Mouse (Mus musculus): ENCODE measurements around the gene Nudt8.

Gene Nudt8

DNA sequence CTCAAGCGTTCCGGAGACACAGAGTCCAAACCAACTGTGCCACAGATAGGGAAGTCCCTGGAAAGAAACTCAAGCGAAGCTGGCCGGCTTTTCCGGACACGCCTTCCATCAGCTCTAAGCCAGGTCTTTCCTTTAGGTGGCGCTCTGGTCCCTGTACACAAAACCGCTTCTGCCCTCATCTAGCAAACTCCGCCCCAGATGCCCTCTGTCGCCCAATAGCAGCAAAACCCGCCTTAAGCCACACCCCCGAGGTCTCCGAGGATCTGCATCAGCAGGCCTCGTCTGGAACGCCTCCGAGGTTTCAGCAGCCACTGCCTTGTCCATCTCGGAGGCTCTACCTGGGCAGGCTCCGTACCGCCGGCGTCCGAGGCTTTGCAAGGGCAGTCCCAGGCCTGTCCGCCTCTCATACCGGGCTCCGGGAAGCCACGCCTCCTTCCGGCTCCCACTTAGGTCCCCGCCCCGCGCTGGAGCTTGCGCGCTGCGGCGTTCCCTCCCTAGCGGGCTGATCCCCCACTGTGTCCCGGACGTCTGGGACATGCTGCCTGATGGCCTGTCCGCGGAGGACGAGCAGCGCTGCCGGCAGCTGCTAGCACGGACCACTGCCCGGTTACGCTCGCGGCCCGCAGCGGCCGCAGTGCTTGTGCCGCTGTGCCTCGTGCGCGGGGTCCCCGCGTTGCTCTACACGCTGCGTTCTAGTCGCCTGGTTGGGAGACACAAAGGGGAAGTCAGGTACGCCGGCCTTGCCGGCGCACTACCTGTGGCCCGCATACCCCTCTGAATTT, at the start of gene Nudt8, which contains the start of gene Gm49405:
Nudt8 (plus strand) TSS at position 462 of the 782 bp plus-strand sequence.
Gm49405 (plus strand) TSS at position 508 of the 782 bp plus-strand sequence.
- no peak for TF ChIP-seq GATA4 (IDR thresholded peaks at IDR 0.05; ENCODE audit: insufficient replicate concordance, low read length)

DNA sequence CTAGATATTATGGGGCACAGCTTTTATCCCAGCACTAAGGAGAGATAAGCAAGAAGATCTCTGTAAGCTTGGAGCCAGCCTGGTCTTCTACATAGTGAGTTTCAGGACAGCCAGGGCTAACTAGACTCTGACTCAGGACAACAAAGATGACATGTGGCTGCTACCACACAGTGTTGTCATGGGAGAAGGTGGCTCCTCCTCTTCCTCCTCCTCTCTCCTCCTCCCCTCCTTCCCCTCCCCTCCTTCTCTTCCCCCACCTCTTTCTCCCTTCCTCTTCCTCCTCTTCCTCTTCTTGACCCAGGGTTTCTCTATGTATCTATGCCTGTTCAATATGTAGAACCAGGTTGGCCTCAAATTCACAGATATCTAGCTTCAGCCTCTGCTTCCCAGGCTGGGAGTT, 48.9 kb upstream of the Nudt8 start:
- no peak for TF ChIP-seq GATA4 (IDR thresholded peaks at IDR 0.05; ENCODE audit: insufficient replicate concordance, low read length)

DNA sequence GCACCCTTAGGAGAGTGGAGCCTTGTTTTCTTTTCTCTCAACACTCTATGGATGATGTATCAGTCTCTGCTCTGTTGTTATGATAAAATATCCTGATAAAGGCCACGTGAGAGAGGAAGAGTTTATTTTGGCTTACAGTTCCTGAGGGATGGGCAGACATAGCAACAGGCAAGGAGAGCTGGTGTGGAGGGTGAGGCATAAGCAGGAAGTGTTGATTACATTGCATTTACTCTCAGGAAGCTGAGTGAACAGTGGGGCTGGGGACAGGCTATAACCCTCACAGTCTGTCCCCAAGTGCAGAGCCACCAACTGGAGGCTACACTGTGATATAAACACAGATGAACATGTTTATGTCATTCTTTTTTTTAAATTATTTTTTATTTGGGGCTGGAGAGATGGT, 48.3 kb upstream of the Nudt8 start:
- no peak for TF ChIP-seq GATA4 (IDR thresholded peaks at IDR 0.05; ENCODE audit: insufficient replicate concordance, low read length)

DNA sequence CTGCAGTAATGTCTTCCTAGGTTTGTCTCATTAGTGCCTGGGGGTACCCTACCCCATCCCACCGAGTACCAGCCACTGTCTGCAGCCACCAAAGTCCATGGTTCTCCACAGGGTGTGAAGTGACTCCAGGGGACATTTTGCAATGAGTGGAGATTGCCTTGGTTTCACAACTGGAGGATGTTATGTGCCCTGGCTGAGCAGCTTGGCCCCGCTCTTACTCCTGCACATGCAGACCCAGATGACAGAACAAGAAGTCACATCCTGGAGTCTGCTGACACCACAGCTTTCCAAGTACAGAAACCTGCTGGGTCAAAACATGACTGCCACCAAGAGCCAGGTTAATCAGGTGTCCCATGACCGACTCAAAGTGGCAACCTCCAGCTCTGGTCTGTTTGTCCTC, 45.3 kb upstream of the Nudt8 start:
- no peak for TF ChIP-seq GATA4 (IDR thresholded peaks at IDR 0.05; ENCODE audit: insufficient replicate concordance, low read length)

DNA sequence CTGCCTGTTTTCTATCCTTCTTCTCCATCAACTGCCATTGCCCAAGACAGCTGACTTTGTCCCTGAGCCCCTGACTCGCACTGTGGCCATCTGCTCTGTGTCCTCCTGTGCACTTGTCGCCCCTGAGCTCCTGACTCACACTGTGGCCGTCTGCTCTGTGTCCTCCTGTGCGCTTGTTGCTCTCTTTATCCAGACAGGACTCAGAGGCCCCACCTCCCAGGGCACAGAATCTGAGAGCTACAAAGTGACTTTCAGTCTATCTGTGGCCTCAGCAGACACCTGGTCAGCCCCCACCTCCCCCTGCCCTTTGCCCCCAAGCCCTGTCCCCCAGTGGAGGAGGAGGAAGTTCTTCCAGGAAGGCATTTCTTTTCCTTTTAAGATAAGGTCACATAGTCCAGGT, 44.6 kb upstream of the Nudt8 start:
- TF ChIP-seq GATA4 (IDR thresholded peaks at IDR 0.05; ENCODE audit: insufficient replicate concordance, low read length) = no peak

DNA sequence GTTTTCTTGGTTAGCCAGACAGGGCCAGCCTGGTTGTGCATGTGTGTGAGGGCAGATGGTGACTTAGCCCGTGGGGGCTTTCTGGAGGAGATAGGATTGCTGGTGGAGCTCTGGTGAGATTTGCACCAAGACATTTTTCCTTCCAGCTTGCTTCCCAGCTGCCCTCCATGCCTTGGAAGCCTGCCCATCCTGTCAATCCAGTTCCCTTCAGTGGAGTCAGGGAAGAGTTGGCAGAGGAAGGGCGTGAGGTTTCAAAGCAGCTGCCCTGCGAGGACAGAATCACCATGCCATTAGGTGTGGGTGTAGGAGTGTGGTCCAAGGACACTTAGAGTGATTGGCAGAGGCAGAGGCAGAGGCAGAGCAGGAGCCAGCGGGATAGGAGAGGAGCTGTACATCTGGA, 41.9 kb upstream of the Nudt8 start, which contains the start of gene Aldh3b3:
Aldh3b3 (plus strand) TSS at position 176 of the 400 bp plus-strand sequence.
- TF ChIP-seq GATA4 (IDR thresholded peaks at IDR 0.05; ENCODE audit: insufficient replicate concordance, low read length) = no peak

DNA sequence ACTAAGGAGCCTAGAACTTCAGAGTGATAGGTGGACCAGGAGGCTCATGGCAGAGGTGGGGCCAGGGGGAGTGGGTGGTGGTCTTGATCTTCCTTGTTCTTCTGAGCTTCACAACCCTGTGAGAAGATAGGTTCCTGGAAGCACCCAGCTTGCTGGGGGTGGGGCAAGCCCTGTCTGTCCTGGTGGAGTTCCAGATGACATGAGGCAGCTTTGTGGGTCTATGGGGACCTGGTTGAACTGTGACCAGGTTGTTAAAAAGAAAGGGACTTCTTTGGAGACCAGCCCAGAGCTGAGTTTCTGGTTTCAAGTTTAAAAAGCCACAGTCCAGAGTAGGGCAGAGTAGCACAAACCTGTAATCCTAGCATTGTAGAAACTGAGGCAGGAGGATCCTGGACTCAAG, 41.4 kb upstream of the Nudt8 start:
- no peak for TF ChIP-seq GATA4 (IDR thresholded peaks at IDR 0.05; ENCODE audit: insufficient replicate concordance, low read length)

DNA sequence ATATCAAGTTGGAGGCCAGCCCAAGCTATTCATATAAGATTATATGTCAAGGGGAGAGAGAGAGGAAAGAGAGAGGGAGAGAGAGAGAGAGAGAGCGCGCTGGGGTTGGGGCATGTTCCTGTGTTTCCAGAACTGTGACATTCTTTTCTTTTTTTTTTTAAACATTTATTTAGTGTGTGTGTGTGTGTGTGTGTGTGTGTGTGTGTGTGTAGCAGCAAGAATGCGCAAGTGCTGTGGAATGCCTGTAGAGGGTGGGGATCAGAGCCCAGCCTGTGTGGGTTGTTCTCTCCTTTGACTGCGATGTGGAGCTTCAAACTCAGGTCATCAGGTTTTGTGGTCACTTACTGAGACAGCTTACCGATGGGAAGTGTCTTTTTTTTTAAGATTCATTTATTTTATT, 40.2 kb upstream of the Nudt8 start:
- TF ChIP-seq GATA4 (IDR thresholded peaks at IDR 0.05; ENCODE audit: insufficient replicate concordance, low read length) = no peak

DNA sequence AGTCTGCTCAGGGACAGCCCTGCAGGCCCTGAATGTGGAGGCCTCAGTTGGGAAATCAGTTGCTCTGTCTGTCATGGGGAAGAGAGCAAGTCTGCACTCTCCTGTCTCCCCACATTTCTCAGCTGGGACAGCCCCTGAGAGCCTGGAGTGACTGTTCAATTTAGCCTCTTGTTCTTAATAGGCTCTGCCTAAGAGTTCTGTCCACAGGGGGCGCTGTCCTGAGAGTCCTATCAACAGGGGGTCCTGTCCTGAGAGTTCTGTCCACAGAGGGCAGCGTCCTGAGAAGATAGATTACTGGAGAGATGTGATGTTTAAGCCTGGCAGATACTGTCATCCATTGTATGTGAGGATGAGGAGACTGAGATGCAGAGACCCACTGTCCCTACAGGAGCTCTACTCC, 37.9 kb upstream of the Nudt8 start:
- TF ChIP-seq GATA4 (IDR thresholded peaks at IDR 0.05; ENCODE audit: insufficient replicate concordance, low read length) = no peak

DNA sequence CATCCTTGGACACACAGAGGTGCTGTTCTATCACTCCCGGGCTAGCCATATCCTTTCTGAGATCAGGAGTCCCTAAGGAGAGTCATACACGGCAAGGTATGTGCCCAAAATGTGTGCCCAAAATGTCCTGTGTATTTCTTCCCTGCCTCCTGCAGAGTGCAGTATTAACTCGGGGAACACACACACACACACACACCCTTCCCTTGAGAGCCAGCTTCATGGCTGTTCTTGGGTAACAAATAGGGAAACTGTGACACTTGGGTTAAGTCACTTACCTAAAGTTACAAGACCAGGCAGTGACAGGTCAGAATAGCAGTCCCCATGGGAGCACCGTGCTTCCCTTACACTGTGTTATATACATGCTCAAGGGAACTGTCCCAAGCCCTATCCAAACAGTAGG, 36.4 kb upstream of the Nudt8 start:
- no peak for TF ChIP-seq GATA4 (IDR thresholded peaks at IDR 0.05; ENCODE audit: insufficient replicate concordance, low read length)

DNA sequence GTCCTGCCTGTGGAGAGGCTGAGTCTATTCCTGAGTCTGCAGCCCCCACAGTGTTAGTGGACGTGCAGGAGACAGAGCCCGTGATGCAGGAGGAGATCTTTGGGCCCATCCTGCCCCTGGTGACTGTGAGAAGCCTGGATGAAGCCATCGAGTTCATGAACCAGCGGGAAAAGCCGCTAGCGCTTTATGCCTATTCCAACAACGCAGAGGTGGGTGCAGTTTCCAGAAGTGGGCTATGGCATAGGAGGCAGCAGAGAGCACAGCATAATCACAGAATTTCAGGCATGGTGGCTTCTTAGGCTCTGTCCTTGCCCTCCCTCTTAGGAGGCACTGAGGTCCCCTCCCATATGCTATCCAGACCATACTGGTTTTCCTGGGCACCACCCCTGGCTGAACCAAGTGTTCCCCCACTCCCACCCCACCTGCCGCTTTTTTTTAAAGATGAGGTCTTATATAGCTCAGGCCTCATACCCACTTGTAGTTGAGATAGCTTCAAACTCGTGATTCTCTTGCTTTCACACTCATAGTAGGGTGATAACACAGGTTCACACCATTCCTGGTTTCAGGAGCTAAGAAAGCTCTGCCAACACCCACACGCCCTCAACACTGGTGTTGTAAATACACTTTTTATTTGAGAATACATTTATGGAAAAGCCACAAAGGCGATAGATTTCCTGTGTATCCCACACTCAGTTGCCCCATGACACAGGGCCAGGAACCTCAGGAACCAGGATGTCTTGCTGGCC, 33.9 kb upstream of the Nudt8 start:
- TF ChIP-seq GATA4 (IDR thresholded peaks at IDR 0.05; ENCODE audit: insufficient replicate concordance, low read length) = no peak

DNA sequence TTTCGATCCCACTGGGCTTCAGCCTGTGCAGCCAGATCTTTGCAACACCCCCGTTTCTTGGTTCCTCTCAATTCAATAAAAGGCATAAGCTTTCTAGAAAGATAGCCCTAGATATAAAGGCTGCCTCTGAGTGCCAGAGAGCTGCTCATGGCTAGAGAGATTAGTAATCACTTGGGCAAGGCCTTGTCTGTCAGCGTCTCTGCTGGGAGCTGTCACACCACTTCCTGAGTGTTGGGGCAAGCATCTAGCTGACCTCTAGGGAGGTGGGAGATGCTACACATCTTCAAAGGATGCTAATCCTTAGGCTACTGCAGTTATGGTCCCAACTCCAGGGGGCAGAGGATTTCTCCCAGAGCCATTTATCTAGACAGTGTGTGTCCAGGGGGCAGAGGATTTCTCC, 33.1 kb upstream of the Nudt8 start:
- TF ChIP-seq GATA4 (IDR thresholded peaks at IDR 0.05; ENCODE audit: insufficient replicate concordance, low read length) = no peak

DNA sequence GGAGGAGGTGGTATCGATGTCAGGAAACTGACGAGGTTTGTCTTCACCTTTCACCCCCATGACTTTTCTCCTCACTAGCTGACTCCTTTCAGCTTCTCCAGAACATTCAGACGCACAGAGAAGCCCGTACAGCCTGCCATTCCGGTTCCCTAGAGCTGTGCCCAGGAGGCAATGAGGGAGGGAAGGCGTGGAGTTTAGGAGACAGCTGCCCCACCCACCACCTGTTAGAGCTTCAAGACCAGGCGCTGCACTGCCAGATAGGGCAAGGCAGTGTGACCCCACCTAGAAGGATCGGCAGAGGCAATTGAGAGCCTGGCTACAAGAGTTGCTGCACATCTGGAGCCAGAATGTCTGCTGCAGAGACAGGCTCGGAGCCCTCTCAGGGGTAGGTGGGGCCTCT, 28.2 kb upstream of the Nudt8 start, which contains the start of gene Aldh3b2:
Aldh3b2 (plus strand) TSS at position 100 of the 400 bp plus-strand sequence.
- TF ChIP-seq GATA4 (IDR thresholded peaks at IDR 0.05; ENCODE audit: insufficient replicate concordance, low read length) = no peak

DNA sequence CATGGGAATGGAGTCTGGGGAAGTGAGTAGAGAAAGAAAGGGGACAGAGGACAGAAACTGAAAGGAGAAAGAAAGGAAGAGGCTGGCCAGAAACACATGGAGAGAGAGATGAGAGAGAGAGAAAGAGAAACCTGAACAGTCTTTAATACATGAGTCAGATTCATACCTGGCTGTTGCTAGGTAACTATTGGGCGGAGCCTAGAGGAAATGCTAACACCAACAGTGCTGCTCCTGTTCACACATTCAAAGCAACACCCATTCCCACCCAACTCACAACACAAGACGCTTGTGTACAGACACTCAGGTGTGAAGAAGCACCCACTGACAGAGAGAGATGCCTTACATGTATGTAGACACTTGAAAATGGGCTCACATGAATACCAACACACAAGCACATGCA, 24.5 kb upstream of the Nudt8 start:
- no peak for TF ChIP-seq GATA4 (IDR thresholded peaks at IDR 0.05; ENCODE audit: insufficient replicate concordance, low read length)

DNA sequence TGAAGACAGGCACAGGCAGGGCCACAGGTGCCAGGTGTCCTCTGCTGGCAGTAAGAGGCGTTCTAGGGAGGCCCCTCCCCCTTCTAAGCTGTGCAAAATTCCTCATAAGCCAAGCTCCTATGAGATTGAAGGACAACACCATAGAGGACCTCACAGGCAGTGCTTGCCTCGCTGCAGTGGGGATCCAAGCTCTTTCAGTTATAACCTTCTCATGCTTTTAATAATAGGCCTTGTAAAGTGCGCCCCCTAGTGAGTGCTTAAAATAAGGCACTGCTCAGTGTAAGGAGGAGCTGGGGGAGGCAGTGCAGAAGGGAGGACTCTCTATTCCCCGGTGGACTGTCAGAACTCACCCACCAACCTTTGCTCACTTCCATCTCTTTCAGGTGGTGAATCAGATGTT, 20.1 kb upstream of the Nudt8 start:
- TF ChIP-seq GATA4 (IDR thresholded peaks at IDR 0.05; ENCODE audit: insufficient replicate concordance, low read length) = no peak

DNA sequence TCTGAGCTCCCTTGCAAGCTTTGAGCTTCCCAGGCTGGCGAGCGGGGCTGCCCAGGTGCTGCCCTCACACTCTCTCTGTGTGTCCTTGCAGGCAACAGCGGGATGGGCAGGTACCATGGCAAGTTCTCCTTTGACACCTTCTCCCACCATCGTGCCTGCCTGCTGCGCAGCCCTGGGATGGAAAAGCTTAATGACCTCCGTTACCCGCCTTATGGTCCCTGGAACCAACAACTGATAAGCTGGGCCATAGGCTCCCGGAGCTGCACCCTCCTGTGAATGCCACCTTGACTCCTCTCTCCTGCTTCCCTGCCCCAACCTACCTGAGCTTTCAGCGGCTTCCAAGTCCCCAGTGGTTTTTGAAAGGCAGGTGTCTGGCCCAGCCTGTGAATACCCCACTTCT, 19.5 kb upstream of the Nudt8 start:
- no peak for TF ChIP-seq GATA4 (IDR thresholded peaks at IDR 0.05; ENCODE audit: insufficient replicate concordance, low read length)

Measured in liver, adult (tissue).